Mouse (Mus musculus): Measurements from ENCODE around the gene Vmn2r13.
"Not testable (repeated sequence)": the region's sequence is repeated elsewhere in the genome, so short reads cannot be mapped to it uniquely, and the experiment has no call there.

The Vmn2r13 gene

DNA sequence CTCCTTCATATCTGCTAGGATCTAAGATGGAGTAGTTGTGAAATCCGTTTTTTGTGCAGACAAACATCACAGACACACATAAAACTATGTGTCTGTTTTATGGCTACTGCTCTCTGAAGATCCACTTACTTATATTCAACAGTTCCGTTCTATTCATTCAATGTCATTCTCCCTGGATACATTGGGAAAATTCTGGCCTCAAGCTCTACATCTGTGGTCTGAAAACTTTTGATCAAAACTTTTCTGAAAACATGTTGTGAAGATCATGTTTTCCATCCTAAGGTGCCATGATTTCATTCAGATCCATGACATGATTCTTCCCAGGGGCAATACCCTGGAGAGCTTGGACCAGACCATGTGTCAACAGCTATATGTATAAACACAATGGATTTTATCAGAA lies at the start of gene Vmn2r13:
Vmn2r13 (minus strand) TSS at position 101 of the 400 bp plus-strand sequence.
- in situ Hi-C loops (cut with MboI, MseI), result not testable (repeated sequence)

DNA sequence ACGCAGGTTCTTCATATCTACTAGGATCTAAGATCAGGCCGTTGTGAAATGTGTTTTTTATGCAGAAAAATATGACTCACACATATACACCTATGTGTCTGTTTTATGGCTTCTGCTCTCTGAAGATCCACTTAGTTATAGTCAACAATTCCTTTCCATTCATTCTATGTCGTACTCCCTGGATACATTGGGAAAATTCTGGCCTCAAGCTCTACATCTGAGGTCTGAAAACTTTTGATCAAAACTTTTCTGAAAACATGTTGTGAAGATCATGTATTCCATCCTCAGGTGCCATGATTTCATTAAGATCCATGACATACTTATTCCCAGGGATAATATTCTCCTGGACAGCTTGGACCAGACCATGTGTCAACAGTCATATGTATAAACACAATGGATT lies 32.6 kb upstream of the Vmn2r13 start, which contains the start of gene Vmn2r14:
Vmn2r14 (minus strand) TSS at position 101 of the 400 bp plus-strand sequence.
- in situ Hi-C loops (cut with MboI, MseI), result loop anchor here (25.0 kb wide), 1 partner anchor 887 kb away; no protein-coding TSS in a partner anchor

DNA sequence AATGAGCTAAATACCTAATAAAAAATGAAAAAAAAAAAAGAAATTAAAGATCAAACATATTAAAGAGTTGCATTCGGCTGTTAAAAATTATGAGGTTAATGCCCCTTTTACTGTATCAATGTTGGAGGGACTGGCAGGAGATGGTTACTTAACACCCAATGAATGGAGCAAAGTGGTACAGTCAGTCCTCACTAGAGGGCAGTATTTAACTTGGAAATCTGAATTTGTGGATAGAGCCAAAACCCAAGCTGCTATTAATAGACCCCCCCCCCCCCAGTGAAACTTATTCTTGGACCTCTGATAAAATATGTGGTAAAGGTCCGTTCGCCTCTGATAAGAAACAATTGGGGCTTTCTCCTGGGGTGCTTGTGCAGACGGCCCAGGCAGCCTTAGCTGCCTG lies 25.1 kb downstream of the Vmn2r13 start:
- in situ Hi-C loops (cut with MboI, MseI), result not testable (repeated sequence)

GRCm38 (mm10) chr5:109160121-109160520 lies 31.9 kb downstream of the Vmn2r13 start:
- in situ Hi-C loops (cut with MboI, MseI), result no loop called here

DNA sequence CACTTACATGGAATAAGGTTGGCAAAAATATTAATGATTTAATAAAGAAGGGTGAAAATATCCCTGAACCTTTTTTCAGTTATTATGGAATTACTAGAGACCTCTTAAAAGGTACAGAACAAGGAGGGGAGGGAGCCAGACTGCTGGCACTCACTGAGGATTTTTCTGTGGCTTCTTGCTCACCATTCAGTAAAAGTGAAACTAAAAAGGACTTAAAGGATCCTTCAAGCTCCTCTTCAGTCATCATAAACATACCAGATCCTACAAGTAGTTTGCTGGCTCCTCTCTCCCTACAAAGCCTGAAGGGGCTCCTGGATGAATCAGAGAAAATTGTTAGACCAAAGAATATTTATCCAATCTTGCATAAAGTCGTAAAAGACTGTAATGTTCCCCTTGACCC lies 32.4 kb downstream of the Vmn2r13 start:
- in situ Hi-C loops (cut with MboI, MseI), result not testable (repeated sequence)

DNA sequence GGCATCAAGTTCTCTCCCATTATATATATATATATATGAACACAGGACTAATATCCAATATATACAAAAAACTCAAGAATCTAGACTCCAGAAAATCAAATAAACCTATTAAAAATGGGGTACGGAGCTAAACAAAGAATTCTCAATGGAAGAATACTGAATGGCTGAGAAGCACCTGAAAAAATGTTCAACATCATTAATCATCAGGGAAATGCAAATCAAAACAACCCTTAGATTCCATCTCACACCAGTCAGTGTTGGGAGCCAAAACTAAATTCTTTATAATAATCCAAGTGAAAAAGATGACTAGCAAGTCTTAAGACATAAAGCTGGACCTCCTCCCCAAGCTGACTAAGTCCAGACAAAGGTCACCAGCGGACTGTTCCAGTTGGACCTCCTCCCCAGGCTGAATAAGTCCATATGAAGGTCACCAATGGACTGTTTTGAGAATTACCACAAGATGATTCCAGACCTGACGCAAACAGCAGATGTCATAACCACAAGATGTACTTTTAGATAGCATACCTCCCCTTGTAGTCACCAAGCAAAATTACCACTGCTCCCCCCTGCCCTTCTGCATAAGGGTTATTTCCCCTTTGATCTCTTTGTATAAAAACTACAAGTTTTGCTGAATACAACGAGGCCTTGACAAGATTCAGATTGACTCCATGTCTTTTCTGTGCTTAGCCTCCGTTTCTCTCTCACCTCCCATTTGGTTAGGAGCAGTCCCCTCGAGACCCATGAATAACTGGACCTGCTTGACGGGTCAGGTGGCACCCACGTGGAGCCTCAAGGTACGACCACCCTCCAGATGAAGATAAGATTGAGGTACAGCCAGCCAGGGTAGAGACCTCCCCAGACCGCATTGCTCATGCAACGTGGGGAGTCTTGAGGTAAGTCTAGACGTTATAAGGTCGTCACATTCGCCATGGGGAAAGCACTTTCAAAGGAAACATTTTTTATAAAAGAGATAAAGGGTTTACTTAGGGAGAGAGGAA lies 33.2 kb downstream of the Vmn2r13 start:
- in situ Hi-C loops (cut with MboI, MseI), result not testable (repeated sequence)

DNA sequence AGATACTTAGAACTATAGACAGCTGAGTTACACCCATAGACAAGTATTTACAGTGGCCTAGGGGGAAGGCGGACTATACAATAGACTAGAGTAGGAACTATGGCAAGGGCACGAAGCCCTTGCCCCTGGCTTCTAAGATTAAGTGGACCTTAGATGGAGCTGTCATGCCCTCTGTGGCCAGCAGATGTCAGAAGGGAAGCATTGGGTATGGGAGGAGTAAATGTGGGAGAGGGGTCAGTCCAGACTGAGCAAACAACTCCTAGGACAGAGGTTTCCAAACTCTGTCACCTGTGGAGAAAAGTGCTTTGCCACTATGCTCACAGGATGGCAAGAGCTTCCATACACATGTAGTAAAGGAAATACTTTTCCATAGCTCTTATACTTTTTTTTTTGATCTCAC lies 52.5 kb downstream of the Vmn2r13 start:
- in situ Hi-C loops (cut with MboI, MseI), result no loop called here

- in situ Hi-C loops (cut with MboI, MseI), result no loop called here
Observed at GRCm38 (mm10) chr5:109136731-109137130, 55.3 kb downstream of the Vmn2r13 start.

Measured in T-helper 2 cell (primary cell).